Mouse (Mus musculus) kidney, postnatal 4 days (tissue): ENCODE measurements around the gene Asl.

Experiments used
- DNase-seq, 2 experiments: peaks; one replicate each; pipeline ENCODE4 v3.0.0; 2021; ENCODE audit warnings: mixed read lengths in 2 of 2

Asl gene

GRCm38 (mm10) chr5:130029142-130029897 is at the start of gene Asl, which contains the start of gene Crcp:
Gene Asl (minus strand): TSS chr5:130029247.
Gene Crcp (plus strand): TSS chr5:130029290.
- DNase-seq, result peak; percentile 89 to 92

GRCm38 (mm10) chr5:130078834-130079156 is 49.7 kb upstream of the Asl start:
- no peak for DNase-seq

- peak in 1 of 2 experiments; percentile 32 for DNase-seq
These were observed 49.2 kb upstream of the Asl start for GRCm38 (mm10) chr5:130078096-130078833.

- DNase-seq, result no peak
These were observed 47.3 kb upstream of the Asl start for GRCm38 (mm10) chr5:130076396-130076795.

- no peak for DNase-seq
These were observed 45.4 kb upstream of the Asl start for GRCm38 (mm10) chr5:130074491-130074890.

GRCm38 (mm10) chr5:130073026-130073425 is 44.0 kb upstream of the Asl start, which contains the start of gene Tpst1:
Gene Tpst1 (plus strand): TSS chr5:130073326.
- no peak for DNase-seq

GRCm38 (mm10) chr5:130067841-130068264 is 38.8 kb upstream of the Asl start:
- peak; percentile 35 to 52 for DNase-seq

GRCm38 (mm10) chr5:130065579-130065978 is 36.5 kb upstream of the Asl start:
- no peak for DNase-seq

GRCm38 (mm10) chr5:130063760-130064159 is 34.7 kb upstream of the Asl start:
- no peak for DNase-seq

- DNase-seq, result peak; percentile 36 to 51
These were observed 33.0 kb upstream of the Asl start for GRCm38 (mm10) chr5:130062096-130062495.

- DNase-seq, result no peak
These were observed 31.2 kb upstream of the Asl start for GRCm38 (mm10) chr5:130060329-130060665.

- peak; percentile 24 to 46 for DNase-seq
These were observed 30.6 kb upstream of the Asl start for GRCm38 (mm10) chr5:130059413-130060328.

GRCm38 (mm10) chr5:130056303-130056702 is 27.3 kb upstream of the Asl start:
- no peak for DNase-seq

- DNase-seq, result no peak
These were observed 26.6 kb upstream of the Asl start for GRCm38 (mm10) chr5:130055688-130056087.

- no peak for DNase-seq
These were observed 23.9 kb upstream of the Asl start for GRCm38 (mm10) chr5:130052955-130053354.

- DNase-seq, result no peak
These were observed 23.5 kb upstream of the Asl start for GRCm38 (mm10) chr5:130052510-130052909.

GRCm38 (mm10) chr5:130051073-130051860 is 22.2 kb upstream of the Asl start:
- no peak for DNase-seq

- no peak for DNase-seq
These were observed 21.4 kb upstream of the Asl start for GRCm38 (mm10) chr5:130050416-130050815.

- DNase-seq, result peak; percentile 69 to 77
These were observed 19.9 kb upstream of the Asl start for GRCm38 (mm10) chr5:130048786-130049520.

GRCm38 (mm10) chr5:130047013-130047412 is 18.0 kb upstream of the Asl start:
- no peak for DNase-seq

GRCm38 (mm10) chr5:130046589-130046988 is 17.5 kb upstream of the Asl start:
- no peak for DNase-seq

- no peak for DNase-seq
These were observed 17.1 kb upstream of the Asl start for GRCm38 (mm10) chr5:130046100-130046499.
